Mouse (Mus musculus) spleen, embryonic (tissue): ENCODE measurements around the gene Fyn.

ENCODE experiments used
- CTCF ChIA-PET: fragments of 350-600 bp; sonication (Branson Sonifier 250); formaldehyde crosslinking; loops from one replicate; lab custom pipeline; 2022; lab: Charles Lee

The Fyn gene

DNA sequence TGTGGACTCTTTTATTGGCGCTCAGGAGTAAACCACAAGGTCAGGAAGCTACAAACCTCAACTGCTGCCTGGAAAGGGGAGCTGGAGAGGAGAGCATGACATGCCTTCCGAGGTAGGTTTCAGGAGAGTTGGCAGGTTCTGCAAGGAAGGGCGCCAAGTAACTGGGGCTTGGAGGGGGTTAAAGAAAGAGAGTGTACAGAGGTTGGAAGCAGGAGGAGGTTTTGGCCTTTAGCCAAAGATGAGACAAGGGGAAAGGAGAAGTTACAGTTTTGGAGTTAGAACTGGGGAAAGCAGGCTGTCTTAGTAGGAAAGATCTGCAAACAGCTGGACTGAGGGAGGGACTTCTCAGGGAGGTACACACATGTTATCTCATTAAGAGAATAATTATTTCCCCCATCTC lies 227.2 kb downstream of the Fyn start:
- CTCF ChIA-PET, result interaction anchor here (0.9 kb wide), 1 partner anchor 731 kb away, joined by 5 read pairs; no protein-coding TSS in a partner anchor

DNA sequence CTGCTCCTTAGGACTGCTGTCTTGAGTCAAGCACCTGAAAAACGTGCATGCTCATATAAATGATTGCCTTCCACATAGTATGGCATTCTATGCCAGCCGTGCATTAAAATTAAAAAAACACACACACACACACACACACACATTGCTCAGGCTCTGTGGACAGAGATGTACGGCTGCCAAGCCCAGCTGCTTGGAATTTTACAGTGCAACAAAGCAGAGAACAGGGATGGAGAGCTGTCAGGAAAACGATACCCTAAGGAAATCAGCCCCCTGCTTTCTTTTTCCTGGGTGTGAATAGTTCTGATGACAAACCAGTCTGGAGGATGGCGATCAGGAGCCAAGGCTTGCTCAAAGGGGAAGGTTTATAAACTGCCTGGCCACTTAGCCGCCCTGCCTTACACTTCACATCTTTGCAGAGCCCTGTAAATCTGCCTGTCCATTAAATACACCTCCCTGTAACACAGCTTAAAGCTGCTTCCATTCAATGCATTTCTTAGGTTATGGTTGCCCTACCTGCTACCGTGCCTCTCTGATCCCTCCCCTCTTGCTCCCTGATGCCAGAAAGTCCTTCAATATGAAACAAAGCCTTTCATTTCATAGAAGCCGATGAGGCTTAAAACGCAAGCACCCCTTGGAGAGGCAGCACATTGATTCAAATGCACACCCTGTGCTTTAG lies 228.6 kb downstream of the Fyn start:
- CTCF ChIA-PET, result no interaction called here

DNA sequence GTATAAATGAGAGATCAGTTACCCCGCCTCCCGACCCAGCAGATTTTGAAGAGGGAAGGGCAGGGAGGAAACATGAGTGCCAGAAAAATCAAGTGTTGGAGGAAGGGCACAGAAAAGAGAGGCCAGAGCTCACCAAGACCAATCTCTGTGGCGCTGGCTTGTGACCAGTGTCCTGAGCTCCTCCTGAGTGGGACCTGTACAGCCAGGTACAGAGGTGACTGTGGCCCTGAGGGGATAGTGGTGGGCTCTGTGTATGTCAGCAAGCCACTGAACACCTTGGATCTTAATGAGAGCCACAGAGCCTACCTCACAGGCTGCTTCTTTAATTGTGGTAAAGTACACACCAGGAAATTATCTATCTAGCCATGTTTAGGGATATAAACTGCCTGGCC lies 229.1 kb downstream of the Fyn start:
- CTCF ChIA-PET, result no interaction called here

DNA sequence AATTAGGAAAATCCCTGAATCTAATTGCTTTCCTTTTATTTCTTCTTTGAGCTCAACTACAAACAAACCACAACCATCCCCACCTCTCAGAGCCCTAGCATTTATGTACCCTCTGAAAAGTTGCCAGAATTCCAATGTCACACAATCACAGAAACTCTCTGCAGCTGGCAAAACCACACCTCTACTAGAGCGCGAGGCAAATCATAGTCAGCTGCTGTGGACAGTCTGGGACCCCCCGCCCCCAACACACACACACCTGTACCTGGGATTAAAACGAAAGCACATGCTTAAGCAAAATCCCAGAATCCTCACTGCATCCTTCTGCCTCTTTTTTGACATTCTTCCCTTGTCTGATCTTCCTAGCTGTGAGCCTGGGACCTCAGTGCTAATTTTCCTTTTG lies 230.9 kb downstream of the Fyn start:
- CTCF ChIA-PET, result interaction anchor here (0.6 kb wide), 1 partner anchor 13 kb away, joined by 8 read pairs; the partner anchor contains the start of gene Traf3ip2

DNA sequence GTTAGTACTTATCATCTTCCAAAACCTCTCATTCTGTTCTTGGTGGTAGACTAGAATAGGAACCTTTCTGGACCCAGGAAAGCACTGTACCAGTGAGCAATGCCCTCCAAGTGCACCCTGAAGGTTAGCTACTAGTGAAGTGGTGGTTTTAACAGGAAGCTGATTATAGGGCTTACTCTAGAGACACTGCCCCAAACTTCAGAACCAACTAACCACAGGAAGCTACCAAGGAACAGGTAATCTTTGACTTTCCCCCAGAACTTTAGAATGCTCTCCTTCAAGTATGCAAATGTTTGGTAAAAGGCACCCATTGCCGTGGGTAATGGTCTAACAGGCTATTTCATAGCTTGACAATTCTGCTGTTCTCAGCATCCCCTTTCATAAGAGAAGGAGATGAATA lies 231.5 kb downstream of the Fyn start:
- CTCF ChIA-PET, result interaction anchor here (0.6 kb wide), 1 partner anchor 13 kb away, joined by 8 read pairs; the partner anchor contains the start of gene Traf3ip2

DNA sequence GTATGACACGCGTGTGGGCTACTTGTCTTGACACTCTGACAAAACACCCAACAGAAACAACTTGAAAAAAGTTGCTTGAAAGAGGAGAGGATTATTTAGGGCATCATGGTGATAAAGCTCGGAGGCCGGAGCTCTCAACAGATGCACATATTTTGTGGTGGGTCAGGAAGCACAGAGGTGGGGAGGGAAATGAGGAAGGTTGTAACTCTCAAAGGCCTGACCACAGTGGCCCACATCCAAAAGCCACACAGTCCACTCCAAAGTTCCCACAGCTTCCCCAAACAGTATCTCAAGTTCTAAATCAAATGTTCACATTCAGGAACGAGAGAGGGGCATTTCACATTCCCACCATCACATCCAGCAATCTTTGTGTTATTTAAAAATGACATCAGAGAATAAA lies 232.4 kb downstream of the Fyn start:
- CTCF ChIA-PET, result no interaction called here

DNA sequence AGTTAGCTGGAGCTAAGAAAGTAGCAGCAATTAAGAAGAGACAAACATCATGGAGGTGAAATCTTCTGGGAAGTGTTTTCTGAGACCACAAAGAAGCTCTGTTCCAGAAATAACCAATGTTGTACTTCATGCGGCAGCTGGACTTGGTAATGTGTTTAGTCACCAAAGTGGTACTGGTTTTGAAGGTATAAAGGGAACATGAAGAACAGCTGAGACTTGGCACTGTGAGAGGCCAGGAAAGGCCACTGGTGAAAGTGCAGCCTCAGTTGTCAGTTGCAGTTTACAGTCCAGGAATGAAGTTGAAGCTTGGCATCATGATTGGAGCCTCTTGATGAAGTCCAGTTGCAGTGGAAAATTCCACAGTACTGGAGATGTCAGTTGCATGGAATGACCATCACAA lies 237.8 kb downstream of the Fyn start:
- CTCF ChIA-PET, result no interaction called here

DNA sequence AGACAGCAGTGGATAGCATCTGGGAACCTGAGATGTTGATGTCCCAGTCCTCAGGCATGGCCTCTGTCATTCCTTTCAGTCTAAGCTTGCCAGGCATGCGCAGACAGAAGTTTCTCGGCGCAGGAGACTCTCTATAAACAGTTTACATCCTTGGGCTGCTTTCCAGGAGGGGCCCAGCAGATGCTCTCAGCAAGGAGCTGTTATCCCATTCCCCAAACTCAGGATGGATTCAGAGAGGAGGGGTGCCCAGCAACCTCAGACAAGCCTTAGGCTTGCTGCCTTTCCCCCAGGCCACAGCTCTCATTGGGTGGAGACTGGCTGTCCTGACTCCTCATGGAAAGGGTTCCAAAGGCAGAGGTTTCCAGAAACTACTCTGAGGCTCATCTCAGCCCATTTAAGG lies 242.6 kb downstream of the Fyn start:
- CTCF ChIA-PET, result interaction anchor here (0.6 kb wide), 1 partner anchor 208 kb away, joined by 3 read pairs; no protein-coding TSS in a partner anchor

DNA sequence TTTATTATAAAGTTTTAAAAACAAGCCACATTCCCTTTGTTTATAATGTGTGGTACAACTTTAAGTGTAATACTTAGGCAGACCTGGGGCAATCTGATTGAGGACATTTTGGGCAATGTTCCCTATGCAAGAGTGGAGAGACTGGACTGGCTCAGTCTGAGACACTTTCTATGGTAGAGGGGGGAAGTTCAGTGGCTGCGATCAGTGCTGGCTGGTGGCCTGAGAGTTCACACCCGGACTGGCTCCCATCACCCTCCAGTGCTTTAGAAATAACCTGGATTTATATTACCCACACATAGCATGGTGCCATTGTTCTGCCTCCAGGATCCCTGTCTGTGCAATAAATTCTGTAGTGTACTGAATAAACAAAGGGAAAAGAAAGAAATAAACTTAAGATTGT lies 243.5 kb downstream of the Fyn start:
- CTCF ChIA-PET, result no interaction called here

DNA sequence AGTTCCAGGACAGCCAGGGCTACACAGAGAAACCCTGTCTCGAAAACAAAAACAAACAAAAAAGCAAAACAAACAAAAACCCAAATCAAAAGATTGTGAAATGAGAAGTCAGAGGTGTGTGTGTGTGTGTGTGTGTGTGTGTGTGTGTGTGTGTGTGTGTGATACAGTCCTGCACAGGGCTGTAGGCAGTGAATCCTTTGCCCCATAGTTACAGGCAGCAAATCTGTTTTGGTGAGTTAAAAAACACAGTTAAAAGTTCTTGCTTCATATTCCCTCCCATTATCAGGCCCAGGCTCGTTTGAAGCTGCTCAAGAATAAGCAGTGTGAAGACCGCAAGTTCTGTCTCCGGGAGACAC lies 244.0 kb downstream of the Fyn start, which contains the start of gene Traf3ip2:
Traf3ip2 (plus strand) TSS at position 302 of the 356 bp plus-strand sequence.
- CTCF ChIA-PET, result interaction anchor here (0.7 kb wide), 1 partner anchor 13 kb away, joined by 8 read pairs; no protein-coding TSS in a partner anchor

DNA sequence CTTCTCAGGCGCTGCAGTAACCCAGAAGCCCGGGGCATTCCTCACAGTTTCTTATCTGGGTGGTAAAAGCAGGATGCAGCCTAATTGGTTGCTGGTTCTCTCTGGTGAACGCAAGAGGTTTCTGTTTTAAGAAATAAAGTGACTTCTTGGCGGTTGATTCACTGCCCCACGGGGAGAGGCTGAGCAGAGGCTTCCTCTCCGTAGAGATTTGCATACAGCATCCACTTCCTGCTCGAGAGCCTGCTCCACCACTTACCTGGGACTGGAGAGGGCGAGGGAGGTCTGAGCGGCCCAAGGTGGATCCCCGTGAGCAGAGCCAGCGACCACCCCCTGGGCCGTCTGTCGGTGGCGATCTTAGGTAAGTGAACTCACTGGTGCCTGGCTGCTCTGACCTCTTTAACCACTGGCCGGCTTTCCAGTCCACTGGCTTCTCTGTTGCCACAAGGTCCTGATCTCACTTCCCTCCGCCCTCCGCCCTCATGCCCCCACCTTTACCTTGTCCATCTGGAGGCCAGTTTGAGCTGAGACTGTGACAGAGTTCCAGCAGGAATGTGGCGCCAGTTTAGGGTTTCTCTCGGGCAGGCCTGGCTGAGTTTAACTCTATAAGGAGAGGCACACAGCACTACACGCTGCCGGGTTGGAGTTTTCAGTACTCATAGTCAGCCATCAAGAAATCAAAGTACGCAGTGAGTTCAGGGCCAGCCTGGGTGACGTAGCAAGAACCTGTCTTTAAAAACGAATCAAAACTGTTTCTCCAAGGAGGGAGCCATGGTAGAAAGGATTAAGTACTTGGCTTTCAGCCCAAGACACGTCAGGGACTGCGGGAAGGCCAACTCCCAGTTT lies 244.6 kb downstream of the Fyn start:
- CTCF ChIA-PET, result interaction anchor here (0.7 kb wide), 2 partner anchors 13 to 51 kb away, joined by 3 to 8 read pairs; no protein-coding TSS in a partner anchor

DNA sequence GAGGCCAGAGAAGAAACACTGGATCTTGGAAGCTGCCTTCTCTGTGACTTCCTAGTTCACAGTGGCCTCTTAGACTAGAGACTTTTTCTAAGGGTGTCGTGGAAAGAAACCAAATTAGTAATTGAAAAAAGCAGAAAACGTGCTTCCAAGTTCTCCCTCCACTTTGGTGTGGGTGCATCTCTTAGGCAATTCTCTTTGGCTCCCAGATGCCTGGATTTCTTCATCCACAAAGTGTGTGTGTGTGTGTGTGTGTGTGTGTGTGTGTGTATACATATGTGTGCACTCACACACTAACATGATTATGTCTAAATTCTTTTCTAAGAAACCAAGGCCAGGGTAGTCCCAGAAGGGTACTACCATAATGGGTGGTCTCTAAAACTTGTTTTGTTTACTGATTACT lies 245.3 kb downstream of the Fyn start:
- CTCF ChIA-PET, result interaction anchor here (0.7 to 0.8 kb wide), 2 partner anchors 41 to 50 kb away, joined by 3 read pairs; no protein-coding TSS in a partner anchor

DNA sequence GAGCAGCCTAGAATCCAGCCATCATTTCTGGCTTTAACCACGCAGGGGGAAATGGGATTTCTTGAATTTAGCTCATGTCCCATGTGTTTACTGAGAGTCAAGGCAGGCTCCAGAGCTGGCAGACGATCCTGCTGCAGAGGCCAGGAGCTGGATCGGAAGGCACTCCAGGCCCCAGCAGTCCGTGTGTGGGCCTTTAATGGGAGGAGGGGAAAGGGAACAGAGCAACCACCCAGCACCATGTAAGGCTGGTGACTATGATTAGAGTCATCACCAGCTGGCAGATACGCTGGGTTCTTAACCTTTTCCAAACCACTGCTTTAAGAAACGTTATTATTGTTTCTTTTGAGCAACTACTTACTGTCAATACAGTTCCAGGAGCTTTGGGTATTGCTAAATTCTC lies 246.0 kb downstream of the Fyn start:
- CTCF ChIA-PET, result interaction anchor here (0.8 kb wide), 1 partner anchor 40 kb away, joined by 3 read pairs; no protein-coding TSS in a partner anchor
